Mouse (Mus musculus): ENCODE results near the gene Ifitm6. TPM values are rescaled to one million over a fixed set of nuclear protein-coding genes. Genes with fewer than 3 reads are reported as not detected.
"Not testable (repeated sequence)": the region's sequence is repeated elsewhere in the genome, so short reads cannot be mapped to it uniquely, and the experiment has no call there.

The Ifitm6 gene
- not detected for total RNA-seq (2021)
- long read RNA-seq = 0 reads

DNA sequence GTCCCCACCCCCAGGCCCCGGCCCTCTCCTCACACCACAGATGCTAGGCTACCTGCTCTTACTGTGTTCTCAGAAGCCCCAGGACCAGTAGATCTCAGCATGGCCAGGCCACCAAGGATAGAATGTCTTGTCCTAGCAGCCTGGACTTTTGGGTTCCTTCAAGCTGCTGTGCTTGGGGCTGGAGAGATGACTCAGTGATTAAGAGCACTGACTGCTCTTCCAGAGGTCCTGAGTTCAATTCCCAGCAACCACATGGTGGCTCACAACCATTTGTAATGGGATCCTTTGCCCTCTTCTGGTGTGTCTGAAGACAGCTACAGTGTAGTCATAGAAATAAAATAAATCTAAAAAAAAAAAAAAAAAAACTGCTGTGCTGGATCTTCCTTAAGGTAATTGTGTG, at the start of gene Ifitm6:
Ifitm6 (minus strand) TSS at position 101 of the 400 bp plus-strand sequence.
- not testable (repeated sequence) for DNase-seq (ENCODE audit: low spot score in 2 of 2)

DNA sequence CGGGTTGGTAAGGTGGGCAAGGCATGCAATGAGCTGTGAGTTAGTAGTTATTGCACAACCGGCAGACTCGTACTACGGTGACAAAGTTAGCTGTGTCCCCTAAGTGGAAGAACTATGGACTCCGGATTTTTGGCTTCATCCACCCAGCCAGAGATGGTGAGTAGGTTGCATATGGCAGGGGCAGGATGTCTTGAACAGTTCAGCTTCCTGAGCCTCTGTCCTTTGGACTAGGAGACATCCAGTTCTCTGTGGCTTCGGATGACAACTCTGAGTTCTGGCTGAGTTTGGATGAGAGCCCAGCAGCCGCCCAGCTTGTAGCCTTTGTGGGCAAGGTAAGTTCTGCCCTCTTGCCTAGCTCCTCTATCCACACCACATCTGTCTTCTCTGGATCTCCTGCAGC, 46.9 kb upstream of the Ifitm6 start:
- DNase-seq (ENCODE audit: low spot score in 2 of 2) = no peak

DNA sequence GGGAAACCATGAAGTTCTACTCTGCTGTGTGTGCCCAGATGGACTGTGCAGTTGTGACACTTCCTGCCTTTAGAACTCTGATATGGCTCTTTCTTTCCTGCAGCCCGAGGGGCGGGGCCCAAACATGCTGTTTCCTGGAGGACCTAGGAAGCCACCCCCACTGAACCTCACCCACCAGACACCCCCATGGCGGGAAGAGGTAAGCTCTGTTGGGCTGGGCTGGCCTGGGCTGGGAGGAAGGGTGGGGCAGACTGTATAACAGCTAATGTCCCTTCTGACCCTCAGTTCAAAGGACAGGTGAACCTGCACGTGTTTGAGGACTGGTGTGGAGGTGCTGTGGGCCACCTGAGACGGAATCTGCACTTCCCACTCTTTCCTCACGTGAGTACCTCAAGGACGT, 46.5 kb upstream of the Ifitm6 start:
- no peak for DNase-seq (ENCODE audit: low spot score in 2 of 2)

DNA sequence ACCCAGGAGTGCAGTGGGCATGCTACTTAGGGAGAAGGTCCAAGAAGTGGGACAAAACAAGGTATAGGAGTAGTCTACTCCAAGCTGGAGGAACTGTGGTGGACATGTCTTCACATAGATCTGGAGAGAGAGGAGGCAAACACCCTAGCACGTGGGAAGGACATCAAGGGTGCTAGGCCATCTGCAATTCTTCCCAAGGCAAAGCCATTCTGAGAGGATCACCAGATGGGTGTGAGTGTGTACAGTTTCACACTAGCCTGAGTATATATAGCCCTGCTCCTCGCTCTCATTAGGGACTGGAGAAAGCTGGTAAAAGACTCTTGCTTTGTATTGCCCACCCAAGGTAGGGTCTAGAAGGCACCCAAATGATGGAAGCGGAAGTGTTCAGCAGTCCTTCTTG, 45.6 kb upstream of the Ifitm6 start:
- no peak for DNase-seq (ENCODE audit: low spot score in 2 of 2)

DNA sequence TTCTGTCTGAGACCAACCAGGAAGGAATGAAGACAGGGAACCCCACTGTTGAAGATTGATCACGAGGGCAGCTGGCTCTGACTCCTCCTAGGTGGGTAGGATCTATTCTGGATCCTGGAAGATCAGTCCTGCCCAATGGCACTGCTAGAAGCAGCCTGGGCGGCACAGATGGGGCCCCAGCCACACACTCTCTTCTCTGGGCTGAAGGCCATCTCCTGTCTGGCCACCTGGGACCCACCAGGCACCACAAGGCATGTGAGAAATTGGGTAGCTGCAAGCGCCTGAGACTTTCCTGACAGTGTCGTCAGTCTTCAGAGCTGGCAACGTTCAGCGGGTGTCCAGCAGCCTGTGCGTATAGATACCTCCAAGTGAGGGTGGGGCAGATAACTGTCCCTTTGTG, 44.8 kb upstream of the Ifitm6 start:
- no peak for DNase-seq (ENCODE audit: low spot score in 2 of 2)

DNA sequence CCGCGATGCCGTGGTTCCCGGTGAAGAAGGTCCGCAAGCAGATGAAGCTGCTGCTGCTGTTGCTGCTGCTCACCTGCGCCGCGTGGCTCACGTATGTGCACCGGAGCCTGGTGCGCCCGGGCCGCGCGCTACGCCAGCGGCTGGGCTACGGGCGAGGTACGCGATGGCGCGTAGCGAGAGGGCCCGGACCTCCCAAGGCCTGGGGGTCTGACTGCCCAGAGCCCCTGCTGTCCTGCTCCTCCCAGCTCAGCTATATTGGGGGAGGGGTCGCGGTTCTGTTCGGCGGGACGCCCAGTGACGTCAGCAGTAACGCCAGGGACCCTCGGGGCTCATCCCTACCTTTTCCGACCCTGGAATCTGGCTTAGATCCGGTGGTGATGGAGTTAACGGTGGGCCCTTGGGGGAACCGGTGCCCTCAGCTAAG, 43.6 kb upstream of the Ifitm6 start:
- no peak for DNase-seq (ENCODE audit: low spot score in 2 of 2)

DNA sequence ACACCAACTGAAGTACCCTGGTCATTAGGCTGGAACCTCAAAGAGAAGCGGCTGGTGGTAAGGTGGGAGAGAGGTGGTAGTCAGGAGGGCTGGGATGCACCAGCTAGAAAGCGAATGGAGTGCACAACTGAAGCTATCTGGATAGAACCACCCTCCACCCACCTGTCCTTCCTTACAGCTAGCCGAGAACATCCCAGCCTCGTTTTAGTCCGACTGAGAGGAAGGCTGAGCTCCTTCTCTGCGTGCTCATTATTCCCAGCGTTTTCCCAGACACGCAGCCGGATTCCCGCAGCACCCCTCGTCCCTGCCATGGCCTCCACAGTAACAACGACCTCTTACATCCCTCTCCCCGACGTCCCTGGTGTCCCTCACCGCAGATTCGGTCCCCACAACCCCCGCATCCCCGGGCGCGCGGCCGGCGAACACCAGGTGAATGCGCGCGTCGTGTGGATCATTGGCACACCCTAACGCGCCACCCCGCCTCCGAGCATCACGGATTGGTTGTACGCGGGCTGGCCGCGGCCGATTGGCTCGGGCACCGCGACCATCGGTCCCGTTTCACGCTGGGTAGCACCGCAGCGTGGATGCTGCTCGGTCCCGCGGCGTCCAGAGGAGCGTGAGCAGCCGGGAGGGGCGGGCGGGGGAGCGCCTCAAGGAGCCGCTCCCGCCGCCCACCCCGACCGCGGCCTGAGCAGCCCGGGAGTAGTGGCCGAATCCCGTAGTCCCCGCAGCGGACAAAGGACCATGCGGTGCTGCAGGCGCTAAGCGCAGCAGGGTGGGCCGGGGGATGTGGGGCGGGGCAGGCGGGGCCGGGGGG, 42.9 kb upstream of the Ifitm6 start, which contains the start of gene B4galnt4:
B4galnt4 (plus strand) TSS at position 679 of the 817 bp plus-strand sequence.
- DNase-seq (ENCODE audit: low spot score in 2 of 2) = peak; percentile 92 to 96

DNA sequence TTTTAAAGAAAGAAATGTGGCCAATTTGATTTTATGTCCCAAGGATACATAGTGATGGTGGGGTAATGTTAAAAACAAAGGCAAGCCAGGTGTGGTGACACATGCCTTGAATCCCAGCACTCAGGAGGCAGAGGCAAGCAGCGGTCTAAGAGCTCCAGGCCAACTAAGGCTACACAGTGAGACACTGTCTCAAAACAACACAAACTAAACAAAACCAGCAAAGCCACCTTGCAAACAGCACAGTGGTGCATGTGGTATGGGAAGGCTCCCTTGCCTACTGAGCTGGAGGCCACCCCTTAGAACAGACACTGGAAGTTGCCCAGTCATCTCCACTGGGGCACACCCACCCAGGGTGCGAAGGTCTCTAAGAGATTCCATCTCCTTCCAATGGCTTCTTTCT, 42.2 kb upstream of the Ifitm6 start:
- DNase-seq (ENCODE audit: low spot score in 2 of 2) = no peak

DNA sequence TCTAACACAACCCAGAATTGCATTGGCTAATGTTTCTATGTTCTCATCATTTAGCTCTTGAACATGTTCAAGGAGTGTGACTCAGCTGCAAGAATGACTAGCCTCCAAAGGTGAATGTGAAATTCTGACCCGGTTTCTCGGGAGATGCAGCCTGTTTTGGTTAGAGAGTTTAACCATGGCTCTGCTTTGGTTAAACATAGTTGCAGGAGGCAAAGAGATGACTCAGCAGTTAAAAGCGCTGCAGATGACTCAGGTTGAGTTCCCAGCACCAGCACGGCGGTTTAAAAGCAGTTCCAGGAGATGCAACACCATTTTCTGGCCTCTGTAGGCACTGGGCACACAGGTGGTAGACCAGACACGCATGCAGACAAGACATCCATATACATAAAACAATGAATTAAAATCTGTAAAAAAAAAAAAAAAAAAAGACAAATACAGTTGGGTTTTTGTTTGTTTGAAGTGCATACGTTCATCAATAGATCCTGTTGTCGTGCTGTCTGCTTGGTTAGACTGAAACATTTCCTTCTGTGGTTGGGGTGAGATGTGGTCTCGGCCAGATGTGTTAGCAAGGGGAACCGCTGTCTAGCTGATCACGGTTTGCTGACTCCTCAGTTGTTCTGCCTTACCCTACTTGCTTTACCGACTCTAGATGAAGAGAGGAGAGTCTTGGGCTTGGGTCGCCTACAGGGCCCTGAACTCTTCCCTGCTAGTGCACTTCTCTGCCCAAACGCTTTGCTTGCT, 41.0 kb upstream of the Ifitm6 start:
- DNase-seq (ENCODE audit: low spot score in 2 of 2) = no peak

DNA sequence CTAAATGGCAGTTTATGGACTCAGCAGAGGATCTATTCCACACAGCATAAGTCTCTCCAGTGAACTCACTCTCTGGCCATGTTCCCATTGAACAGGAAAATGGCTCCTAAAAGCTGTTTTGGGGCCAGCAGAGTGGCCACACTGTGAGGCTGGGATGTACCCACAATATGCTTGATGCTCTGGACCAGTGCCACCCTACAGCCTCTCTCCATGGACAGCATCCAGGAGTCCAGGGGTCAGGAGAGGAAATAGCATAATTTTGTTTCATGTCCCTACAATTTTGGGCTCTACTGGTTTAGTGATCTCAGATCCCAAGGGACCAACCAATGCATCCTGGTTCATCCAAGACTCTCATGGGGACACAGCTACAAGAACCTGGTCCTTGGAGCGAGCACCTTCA, 39.8 kb upstream of the Ifitm6 start:
- no peak for DNase-seq (ENCODE audit: low spot score in 2 of 2)

DNA sequence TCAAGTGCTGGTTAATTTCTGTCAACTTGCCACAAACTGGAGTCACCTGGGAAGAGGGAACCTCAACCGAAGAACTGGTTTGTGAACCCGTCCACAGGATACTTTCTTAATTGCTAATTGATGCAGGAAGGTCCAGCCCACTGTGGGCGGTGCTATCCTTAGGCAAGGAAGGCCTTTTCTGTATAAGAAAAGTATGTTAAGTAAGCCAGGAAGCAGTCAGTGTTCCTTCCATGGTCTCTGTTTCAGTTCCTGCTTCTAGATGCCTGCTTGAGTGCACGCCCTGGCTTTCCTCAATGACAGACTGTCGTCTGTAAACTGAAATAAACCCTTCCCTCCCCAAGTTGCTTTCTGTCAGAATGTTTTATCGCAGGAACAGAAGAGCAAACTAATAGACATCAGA, 39.3 kb upstream of the Ifitm6 start:
- no peak for DNase-seq (ENCODE audit: low spot score in 2 of 2)

DNA sequence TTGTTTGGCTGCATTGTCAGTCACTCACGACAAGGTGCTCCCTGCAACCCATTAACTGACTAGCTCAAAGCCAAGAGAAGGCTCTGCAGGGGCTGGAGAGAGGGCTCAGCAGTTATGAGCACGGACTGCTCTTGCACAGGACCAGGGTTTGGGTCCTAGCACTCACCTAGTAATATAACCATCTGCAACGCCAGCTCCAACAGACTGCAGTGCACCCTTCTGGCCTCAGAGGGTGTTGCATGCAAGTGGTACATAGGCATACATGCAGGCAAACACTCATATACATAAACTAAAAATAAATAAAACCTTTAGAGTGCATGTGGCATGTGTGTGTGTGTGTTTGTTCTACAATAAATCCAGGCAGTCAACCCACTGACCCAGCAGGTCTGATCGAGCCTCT, 38.1 kb upstream of the Ifitm6 start:
- DNase-seq (ENCODE audit: low spot score in 2 of 2) = no peak

DNA sequence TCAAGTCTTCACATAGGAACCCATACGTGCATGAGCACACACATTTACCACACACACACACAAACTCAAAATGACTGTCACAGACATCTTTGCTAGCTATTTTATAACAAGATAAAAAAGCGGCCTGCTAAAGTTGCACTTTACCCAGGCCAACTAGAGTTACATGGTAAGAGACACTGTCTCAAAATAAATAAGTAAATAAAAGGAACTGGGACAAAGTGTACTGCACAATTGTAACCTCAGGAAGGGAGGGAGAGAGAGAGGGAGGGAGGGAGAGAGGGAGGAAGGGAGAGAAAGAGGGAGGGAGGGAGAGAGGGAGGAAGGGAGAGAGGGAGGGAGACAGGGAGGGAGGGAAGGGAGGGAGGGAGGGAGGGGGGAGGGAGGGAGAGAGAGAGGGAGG, 34.7 kb upstream of the Ifitm6 start:
- DNase-seq (ENCODE audit: low spot score in 2 of 2) = no peak

DNA sequence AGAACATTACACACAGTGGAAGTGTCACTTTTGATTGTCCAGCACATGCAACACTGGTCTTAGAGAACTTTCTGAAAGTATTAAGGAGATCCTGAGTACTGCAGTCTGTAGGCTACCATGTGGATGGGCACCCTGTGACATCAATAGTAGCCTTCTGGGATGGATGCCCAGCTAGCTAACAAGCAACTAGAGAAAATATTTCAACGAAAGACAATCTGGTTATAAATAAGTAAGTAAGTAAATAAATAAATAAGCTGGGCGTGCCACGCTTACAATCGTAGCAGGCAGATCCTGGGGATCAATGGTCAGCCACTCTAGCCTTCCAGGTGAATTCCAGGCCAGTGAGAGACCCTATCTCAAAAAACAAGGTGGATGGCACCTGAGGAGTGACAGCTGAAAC, 34.3 kb upstream of the Ifitm6 start:
- no peak for DNase-seq (ENCODE audit: low spot score in 2 of 2)

DNA sequence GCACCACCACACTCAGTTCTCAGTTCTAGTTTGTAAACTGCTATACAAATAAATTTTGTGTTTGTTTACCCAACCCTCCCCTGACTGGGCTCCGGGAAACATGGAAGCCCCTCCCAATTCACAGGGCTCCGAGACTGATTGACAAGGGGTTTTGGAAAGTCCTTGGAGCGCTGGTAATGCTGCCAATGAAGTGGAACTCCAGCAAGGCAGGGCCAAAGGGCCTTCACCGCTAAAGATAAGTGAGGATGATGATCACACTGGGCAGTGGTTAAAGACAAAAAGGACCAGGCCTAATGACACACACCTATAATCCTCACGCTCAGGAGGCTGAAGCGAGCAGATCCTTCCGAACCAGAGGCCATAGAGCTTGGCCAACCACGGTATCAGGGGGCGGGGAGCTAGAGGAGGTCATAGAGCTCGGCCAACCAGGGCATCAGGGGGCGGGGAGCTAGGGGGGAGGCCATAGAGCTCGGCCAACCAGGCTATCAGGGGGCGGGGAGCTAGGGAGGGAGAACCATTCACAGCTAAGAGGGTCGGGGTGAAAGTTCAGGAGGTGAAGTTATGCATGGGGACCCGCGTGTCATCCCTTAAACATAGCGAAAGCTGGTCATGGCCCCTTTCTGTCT, 33.4 kb upstream of the Ifitm6 start:
- DNase-seq (ENCODE audit: low spot score in 2 of 2) = no peak

DNA sequence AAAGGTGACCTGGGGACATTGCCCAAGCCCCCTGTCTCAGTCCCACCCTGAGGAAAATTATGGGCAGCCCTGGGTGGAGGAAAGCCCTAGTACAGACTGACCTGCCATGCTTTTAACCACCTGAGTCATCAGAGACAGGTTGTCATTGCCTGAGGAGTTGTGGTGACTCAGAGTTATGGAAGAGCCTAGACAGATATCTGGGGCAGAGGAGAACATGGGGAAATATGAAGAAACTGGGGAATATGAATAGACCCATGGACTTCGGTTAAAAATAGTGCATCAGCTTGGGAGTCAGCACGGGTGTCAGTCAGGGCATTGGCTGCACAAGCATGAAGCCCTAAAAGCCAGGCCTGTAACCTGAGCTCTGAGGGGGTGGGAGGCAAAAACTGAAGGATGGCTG, 31.6 kb upstream of the Ifitm6 start:
- DNase-seq (ENCODE audit: low spot score in 2 of 2) = no peak

DNA sequence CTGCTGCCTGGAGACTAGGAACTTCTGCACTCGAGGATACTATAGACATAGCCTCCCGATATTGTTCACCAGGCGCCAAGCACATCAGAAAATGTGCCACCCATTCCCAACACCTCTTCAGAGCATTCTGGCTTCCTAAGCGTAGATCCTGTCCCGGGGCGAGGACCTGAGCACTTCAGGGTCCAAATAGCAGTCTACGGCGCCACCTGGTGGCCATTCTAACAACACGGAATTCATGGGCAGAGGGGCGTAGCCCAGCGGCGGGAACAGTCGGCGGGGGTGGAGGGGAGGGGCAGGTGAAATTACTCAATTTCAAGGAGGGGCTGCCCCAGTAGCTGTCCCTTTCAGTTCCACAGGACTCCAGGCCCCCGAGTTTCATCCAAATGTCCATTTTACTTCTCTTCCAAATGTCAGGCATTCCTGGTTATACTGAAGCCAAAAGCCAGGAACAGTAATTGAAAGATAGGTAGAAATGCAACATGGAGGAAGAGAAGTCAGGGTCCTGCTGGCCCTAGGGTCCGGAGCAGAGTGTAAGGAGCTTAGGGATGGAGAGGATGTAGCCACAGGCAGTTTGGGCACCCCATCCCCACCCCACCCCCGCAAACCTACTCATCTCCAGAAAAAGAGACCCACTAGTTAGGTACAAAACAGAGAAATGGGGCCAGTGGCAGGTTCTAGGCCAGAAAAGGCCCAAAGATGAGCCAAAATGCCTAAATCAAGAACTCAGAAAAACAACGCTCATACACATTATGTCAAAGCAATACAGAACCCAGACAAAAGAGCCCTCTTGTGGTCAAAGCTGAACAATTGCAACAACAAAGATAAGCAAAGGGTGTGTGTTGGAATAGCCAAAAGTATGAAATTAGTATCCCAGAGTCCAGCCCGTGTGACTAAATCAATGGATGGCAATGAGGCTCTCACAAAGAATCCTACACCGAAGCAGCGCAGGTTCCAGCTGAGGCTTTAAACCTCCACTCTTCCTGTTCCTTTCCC, 30.8 kb upstream of the Ifitm6 start:
- peak; percentile 79 to 93 for DNase-seq (ENCODE audit: low spot score in 2 of 2)

DNA sequence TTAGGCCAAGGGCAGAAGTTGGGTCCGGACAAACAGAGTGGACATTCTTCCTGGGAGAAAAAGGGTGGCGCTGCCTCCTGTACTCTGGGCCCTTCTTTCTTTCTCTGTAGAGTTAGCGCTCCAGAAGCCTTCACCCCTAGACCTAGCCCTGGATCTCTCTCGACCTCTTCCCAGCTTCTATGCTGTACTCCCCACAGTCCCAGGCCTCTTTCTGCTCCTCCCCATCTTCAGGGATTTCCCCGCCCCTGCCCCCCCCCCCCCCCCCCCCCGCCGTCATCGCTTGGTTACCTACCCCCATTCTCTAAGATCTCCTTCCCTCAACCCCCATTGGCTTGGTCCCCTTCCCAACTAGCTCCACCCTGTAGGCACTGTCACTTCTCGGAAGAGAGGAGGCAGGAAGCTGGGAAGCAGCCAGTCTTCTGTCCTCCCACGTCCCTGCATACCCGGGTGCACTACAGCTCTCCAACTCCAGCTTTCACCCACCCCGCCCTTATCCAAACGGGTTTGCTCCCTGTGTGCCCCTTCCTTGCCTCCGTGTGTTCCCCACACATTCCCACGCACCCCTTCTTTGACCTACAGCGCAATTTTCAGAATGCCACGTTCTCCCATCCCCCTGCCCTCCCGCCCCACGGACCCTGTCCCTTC, 30.0 kb upstream of the Ifitm6 start:
- DNase-seq (ENCODE audit: low spot score in 2 of 2) = peak; percentile 80 to 84

DNA sequence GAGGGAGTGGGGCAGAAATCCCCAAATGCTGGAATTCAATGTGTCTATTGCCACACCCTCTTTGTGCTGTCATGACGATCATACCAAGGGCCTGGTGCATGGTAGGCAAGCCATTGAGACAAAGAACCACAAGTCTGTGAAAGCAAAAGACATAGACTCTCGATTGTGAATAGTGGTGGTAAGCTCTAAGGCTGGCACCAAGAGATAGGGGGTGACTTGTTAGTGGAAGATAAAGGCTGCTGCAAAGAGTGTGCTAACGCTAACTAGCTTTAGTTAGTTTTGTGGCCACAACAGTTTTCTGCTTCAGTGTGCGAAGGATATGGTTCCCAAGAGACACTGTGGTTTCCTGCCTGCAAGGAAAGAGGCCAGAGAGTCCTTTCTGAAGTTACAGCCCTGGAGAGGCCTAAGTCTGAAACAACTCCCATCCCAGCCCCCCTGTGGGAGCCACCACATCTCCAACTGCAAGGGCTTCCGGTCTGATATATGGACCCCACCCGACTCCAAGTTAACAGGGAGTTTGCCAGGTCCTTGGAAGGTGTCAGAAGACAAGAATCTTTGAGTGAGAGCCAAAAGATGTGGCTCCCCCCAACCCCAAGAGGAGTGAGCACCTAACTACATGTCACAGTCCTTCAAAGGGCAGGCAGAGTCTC, 29.3 kb upstream of the Ifitm6 start:
- no peak for DNase-seq (ENCODE audit: low spot score in 2 of 2)

DNA sequence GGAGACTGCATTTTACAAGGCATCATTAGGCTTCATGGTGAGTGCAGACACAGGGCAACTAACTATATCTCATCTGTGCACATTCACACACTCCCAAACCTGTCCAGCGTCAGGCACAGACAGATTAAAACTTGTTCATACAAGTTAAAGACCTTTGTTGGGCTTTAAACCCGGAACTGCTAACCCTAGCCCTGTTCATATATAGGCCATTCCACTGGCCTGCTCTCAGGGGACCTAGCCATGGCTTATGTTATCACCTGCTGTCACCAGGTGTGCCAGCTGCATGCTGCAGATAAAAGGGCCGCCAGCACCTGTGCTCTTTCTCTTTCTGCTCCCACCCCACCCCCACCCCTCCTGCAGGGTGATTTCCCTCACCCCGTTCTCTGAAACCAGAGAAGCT, 24.8 kb upstream of the Ifitm6 start:
- DNase-seq (ENCODE audit: low spot score in 2 of 2) = no peak

Data from layer of hippocampus, adult 18-20 months (tissue).